Mouse (Mus musculus) neutrophil, adult 5-6 weeks (primary cell): ENCODE measurements around the gene Cgnl1. TPM values are rescaled to one million over a fixed set of nuclear protein-coding genes. Genes with fewer than 3 reads are reported as not detected.

Experiments
- ATAC-seq: fragments of 151-379, 151-347 bp; 2 replicates; pipeline ENCODE4 v1.8.0; 2017; ENCODE audit warnings: mild to moderate bottlenecking, moderate TSS enrichment; ENCODE audit not compliant: insufficient number of reproducible peaks, poor library complexity, low FRiP score, severe bottlenecking; ENCODE audit errors: extremely low read depth
- total RNA-seq: library from RNA; stranded (forward); fragments of 200-1000 nt; gene quantifications from 2 replicates; pipeline ENCODE4 v1.2.3, GENCODE M21; 2017

The Cgnl1 gene
- total RNA-seq, 1 experiment from 2014 or later, result 2.9 TPM

DNA sequence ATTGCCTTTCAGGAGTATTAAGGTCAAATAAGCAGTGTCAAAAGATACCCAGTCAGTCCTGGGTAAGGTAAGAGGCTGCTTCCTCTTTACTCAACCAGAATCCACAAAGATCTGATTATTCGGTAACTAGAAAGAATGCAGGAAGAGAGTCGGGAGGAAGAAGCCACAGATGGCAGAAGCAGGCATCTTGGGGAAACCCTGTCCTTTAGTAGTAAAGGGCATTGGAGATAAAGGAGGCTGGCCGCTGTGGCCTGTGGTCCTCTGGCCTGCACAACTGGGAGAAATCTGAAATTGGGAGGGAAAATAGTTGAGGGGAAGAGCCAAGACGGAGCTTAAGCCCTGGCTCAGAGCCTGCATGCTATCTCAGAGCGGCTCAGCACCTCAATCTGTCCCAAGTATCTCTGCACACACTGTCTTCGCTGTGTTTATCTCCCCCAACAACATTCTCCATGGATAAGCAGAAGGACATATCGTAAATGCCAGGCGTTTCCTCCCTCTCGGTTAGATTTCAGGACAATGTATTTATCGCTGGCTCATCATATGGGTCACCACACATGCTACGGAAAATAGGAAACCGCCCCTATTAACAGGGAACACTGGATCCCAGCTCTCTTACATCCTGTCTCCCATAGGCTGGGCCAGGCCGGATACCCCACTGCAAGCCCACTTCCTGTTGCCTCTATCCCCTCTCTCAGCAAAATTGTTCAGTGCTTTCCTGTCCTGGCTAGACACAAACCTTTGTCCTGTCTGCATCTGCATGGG is 164.9 kb downstream of the Cgnl1 start:
- no peak for ATAC-seq

DNA sequence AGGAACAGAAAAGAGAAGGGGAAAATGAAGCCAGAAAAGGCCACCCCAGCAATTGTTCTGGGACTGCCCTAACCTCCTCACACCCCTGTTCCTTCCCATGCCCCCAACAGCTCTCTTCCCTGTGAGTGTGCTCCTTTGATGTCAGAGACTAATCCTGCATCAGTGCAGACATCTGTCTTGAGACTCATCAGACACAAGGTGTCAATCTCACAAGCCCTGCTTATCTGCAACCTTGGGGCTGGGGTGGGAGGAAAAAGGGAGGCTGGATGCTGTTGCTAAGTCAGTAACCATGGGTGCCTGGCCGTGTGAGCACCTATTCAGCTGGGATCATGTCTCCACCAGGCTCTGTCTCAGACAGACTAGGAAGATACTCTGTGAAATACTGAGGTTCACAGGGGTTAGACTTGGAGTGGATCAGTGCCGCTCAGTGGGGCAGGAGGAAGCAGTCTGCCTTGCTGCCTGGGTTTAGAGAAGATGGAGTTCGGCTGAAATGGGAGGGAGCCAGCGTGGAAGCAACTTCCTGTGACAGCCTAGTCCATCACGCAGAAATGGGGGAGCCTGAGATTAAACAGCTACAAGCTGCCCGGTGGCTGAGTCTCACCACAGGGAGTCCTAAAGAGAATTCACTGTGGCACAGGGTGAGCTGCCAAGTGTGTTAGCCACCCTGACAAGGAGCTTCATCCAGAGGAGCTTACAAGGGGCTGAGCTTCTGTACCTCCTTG is 166.3 kb downstream of the Cgnl1 start:
- ATAC-seq, result no peak

DNA sequence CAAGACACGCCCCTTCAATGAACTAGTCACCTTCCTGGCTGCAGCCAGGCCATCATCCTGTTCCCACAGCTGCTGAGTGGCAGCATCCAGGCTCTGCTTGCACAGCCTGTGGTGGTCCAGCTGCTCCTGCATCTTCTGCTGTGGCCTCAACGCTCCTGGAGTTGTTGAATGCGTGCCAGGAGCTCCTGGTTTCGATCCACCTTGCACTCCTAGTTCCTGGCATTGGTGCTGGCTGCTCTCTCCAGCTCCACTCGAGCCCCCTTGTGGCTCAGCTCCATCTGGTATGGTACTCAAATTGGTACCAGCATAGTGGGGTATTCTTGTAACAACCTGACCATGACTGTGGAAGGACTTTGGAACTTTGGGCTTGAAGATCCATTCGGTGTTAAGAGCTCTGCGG is 171.5 kb downstream of the Cgnl1 start:
- ATAC-seq, result no peak

DNA sequence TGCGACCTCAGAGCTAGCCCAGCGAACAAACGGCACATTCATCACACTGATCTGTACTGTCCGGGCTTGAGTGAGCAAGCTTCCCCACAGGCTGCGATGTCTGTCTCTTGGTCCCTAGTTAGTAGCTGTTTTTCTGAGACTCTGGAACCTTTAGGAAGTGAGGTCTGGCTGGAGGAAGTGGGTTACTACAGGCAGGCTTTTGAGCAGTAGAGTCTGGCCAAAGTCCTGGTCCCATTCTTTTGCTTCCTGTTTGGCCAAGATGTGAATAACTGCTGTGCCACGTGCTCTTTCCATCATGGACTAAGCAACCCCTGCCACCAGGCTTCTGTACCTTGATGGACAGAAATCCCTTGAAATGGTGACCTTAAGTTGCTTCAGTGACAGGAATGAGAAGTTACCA is 174.5 kb downstream of the Cgnl1 start:
- no peak for ATAC-seq

DNA sequence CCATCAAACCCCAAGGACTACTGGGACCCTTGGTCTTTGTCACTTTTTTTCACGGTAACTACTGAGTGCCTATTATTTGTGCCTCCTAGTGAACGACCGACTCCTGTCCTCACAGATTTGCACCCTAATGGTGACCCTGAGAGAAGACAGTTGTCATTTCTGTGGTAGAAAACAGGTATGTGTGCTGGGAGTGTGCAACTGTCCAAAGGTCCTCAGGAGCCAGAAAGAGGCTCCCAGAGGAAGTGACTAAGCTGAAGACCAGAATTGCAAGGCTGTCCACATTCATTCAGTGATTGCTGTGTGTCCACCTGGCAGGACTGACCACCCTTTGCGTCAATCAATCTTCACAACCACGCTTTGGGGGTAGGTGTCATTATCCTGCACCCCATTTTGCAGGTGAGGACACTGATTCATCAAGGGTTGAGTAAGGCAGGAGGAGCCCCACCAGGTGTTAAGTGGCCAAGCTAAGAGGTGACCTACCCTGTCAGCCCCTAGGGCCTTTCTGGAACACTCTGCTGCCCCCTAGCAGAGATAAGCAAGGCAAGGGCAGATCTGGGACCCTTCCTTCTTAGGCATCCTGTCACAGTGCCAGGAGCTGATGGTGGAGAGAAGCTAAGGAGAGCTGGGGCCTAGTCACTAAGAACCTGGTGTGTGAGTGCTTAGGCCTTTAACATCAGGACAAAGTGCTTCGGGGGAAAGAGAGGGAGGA is 178.7 kb downstream of the Cgnl1 start:
- ATAC-seq, result no peak

DNA sequence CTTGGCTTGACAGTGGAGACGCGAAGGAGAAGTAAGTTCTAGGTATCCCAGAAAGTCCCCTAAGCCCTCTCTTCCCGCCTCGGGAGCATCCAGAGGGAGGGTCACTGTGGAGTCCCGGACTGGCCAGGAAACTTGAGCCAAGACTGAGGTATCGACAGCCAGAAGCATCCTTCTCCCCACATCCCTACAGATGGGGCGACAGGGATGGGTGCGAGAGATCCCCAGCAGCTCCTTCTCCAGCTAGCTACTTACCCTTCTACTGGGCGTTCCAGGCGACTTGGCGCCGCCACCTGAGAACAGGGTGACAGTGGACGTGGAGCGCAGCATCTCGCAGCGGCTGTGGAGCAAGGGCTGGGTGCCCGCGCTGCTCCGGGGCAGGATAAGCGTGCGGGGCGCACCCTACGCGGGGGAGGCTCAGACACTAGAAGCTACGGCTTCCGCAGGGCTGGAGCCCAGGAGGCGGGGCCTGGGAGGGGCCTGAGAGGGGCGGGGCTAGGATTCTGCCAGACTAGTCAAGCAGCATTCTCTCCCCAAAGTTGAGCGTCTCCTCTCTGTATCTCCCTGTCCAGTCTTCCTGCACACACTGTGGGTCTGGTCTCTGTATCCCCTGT is 179.4 kb downstream of the Cgnl1 start, which contains the start of gene Myzap:
Gene Myzap (minus strand): TSS at position 423 of the 611 bp plus-strand sequence.
- peak; percentile 79 for ATAC-seq

DNA sequence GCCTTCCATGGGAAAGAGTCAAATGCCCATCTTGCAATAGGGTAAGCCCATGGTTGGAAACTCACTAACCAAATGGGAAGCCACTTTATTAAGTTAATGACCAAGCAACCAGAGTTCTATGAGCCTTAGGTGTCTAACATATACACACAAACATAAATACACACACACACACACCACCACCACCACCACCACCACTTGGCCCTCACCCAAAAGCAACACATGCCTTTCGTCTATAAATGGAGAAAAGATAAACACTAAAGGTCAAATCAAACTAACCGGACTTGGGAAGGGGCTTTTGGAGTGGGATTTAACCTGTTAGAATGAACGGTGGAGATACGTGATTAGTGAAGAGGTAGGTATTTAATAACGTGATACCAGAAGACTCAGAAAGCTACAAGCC is 180.3 kb downstream of the Cgnl1 start:
- ATAC-seq, result no peak

DNA sequence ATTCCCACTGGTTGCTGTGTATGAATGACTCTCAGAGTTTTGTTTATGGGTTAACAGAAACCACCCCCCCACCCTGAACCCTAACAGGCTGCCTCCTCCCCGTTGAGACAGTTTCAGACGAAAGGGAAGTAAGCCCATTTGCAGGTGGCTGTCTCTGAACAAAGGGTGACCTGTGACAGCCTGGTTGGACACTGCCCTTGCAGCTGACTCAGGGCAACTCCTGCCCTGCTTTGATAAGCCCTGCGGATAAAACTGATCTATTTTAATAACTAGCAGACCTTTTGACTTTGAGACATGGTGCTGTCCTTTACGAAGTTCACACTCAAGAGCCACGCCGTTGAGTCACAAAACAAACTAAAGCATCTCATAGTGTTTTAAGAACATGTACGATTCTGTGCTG is 181.6 kb downstream of the Cgnl1 start:
- ATAC-seq, result no peak

DNA sequence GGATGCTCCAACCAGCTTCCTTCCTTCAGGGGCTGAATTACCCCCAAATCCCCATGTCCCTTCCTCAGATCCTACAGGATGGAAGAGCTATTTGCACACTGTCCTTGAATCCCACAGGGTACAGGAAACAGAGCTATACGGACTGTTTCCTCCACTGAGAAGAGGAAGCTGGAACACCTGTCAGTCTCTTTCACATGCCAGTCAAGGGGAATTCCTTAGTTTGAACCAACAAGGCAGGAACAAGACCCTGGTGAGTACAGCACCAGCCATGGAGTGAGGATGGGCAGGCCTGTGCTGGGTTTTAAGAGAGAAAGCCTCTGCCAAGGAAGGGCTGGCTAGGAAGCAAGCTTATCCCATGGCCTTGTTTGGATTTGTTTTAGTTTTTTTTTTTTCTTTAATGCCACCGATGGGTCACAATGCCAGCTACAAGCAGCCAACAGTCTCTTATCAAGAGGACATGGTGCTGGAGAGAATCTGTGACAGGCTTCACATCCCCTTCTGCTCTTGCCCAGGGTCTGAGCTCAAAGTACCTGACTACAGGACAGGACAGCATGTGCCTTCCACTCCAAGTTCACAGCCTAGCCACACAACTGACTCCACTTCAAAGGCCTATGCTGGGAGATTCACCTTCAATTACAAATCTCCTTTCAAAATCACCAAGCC is 182.3 kb downstream of the Cgnl1 start:
- no peak for ATAC-seq

DNA sequence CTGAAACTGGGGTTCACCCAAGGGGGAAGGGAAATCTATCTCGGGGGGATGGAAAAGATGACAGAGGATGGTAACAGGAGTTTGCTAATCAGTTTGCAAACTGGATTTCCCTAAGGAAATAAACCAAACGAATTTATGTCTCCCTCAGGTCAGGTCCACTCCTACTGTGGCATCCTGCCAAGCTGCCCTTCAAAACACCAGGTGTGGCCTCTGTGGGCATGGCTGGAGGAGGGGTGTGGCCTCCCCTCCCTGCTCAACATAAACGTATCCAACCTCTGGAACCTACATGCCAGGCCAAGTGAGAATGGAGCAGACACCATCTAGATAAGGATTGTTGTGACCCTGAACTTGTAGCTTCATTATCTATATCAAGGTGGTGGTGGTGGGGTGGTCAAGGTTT is 185.0 kb downstream of the Cgnl1 start:
- no peak for ATAC-seq

DNA sequence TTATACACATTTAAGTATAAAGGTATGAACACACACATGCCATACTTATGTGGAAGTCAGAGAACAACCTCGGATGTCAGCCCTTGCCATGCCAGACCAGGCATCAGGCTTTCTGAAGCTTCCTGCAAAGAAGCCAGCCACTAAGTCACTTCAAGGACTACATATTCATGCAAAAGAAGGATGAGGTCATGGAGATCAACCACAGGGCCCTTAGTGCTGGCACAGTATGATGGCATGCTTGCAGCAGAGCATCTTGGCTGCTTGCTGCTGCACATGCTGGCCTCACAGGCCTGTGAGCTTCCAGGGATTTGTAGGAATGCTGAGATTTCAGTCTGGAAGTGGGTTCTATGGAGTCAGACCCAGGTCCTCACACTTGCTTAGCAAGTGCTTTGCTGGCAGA is 188.6 kb downstream of the Cgnl1 start:
- no peak for ATAC-seq

DNA sequence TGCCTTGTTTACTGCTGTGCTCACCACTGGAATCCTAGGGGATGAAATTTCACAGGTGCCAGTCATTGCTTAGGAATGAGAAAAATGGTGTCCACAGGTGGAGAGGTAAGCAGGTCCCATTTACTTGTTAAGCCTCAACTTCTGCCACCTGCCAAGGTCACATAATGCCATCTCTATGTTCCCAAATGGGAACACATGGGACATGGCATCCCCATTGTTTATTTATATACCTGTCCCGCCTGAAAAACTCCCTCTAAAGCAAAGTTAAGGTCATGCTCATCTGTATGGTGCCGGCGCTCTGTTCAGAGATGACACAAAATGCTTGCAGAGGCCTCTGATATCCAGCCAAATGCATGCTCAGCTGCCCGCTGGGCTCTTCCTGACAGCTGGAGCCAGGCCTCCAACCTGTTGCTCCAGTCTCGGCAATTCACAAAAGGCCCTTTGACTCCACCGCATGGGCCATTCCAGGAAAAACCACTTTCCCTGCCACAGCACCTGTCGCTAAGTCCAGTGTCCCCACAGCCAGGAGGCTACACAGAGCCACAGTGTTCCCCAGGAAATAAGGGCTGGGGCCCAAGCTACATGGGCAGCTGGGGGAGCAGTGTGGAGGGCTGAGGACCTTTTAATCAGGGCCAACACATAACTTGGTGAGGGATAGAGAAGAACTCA is 192.4 kb downstream of the Cgnl1 start:
- no peak for ATAC-seq

Other genes starting within 250 kb of the Cgnl1 start
- 6.6 and 6.8 TPM in 2 replicates for gene Myzap, start 179.2 kb downstream of the Cgnl1 start, total RNA-seq